Mouse (Mus musculus) neural tube, embryonic 14.5 days (tissue): ENCODE measurements around the gene Tspan9. TPM values are rescaled to one million over a fixed set of nuclear protein-coding genes. Genes with fewer than 3 reads are reported as not detected.
A peak's percentile ranks its signal among the peaks of the same experiment; 100 is the strongest.

Experiments used
- ATAC-seq: fragments of 200-750 bp; cut with Nextera tagmentation; 2 replicates; pipeline ENCODE4 v1.8.0; 2017; ENCODE audit warnings: low read depth, mild to moderate bottlenecking, moderate TSS enrichment, moderate library complexity
- H3K27ac ChIP-seq: fragments of 300-500 bp; sonication (generic); 2 replicates; pipeline ENCODE4 v1.5.1; 2014; ENCODE audit warnings: low read depth, mild to moderate bottlenecking, control low read depth, low read length, moderate library complexity, mixed read lengths
- H3K27me3 ChIP-seq: fragments of 300-500 bp; sonication (generic); 2 replicates; pipeline ENCODE4 v1.6.1; 2014; ENCODE audit warnings: low read length; ENCODE audit not compliant: control insufficient read depth, insufficient read depth
- H3K36me3 ChIP-seq: fragments of 300-500 bp; sonication (generic); 2 replicates; pipeline ENCODE4 v1.6.1; 2014; ENCODE audit warnings: low read length, mixed read lengths; ENCODE audit not compliant: control insufficient read depth, insufficient read depth
- H3K4me1 ChIP-seq: fragments of 300-500 bp; sonication (generic); 2 replicates; pipeline ENCODE4 v1.6.1; 2014; ENCODE audit warnings: low read length; ENCODE audit not compliant: control insufficient read depth, insufficient read depth
- H3K4me2 ChIP-seq: fragments of 300-500 bp; sonication (generic); 2 replicates; pipeline ENCODE4 v1.6.1; 2014; ENCODE audit warnings: mild to moderate bottlenecking, low read depth, low read length, control low read depth
- H3K4me3 ChIP-seq: fragments of 300-500 bp; sonication (generic); 2 replicates; pipeline ENCODE4 v1.5.1; 2014; ENCODE audit warnings: low read depth, low read length, control low read depth, mixed read lengths
- H3K9ac ChIP-seq: fragments of 300-500 bp; sonication (generic); replicated peaks from 2 replicates; pipeline ENCODE4 v1.6.1; 2014; ENCODE audit warnings: low read depth, mild to moderate bottlenecking, control low read depth, low read length, mixed read lengths
- H3K9me3 ChIP-seq: fragments of 300-500 bp; sonication (generic); 2 replicates; pipeline ENCODE4 v1.6.1; 2016; ENCODE audit warnings: low read length; ENCODE audit not compliant: control insufficient read depth
- WGBS: fragments of 180-500 bp; shearing (Covaris S2); extraction: QIAGEN DNeasy Blood & Tissue Kit; methylation state at CpG from one replicate; pipeline ENCODE4 v1.1.7; 2014; 5-methylcytosine and 5-hydroxymethylcytosine counted together
- polyA plus RNA-seq: library from polyadenylated mRNA; unstranded; fragments of >200 nt; fragmentation: Nextera tagmentation; extraction: Ambion mirVana; gene quantifications from 2 replicates; pipeline ENCODE4 v1.2.1, GENCODE M21; 2014

Tspan9 gene
- polyA plus RNA-seq, 1 experiment from 2014 or later: 32.1 TPM

GRCm38 (mm10) chr6:128076104-128077020 lies 67.0 kb downstream of the Tspan9 start:
- no peak overlapping the region for H3K4me3 ChIP-seq
- no peaks in the 10 kb centered on the region for H3K9me3 ChIP-seq
- H3K4me1 ChIP-seq: peaks cover 9% of the 10 kb centered on the region; the same call in 1 of the 2 replicates
- no peak for ATAC-seq
- no peaks in the 10 kb centered on the region for H3K36me3 ChIP-seq
- 83% methylated on average over 21 of the region's 21 CpGs for WGBS
- H3K27ac ChIP-seq: no peak overlapping the region
- H3K27me3 ChIP-seq: no peaks in the 10 kb centered on the region
- no peak overlapping the region for H3K4me2 ChIP-seq
- no peak overlapping the region for H3K9ac ChIP-seq

- peaks cover 10% of the 10 kb centered on the region; the same call in 1 of the 2 replicates for H3K4me1 ChIP-seq
- no peak overlapping the region for H3K4me3 ChIP-seq
- WGBS: 74% methylated on average over 5 of the region's 5 CpGs
- no peak overlapping the region for H3K9ac ChIP-seq
- no peaks in the 10 kb centered on the region for H3K9me3 ChIP-seq
- ATAC-seq: no peak
- H3K27me3 ChIP-seq: no peaks in the 10 kb centered on the region
- H3K4me2 ChIP-seq: no peak overlapping the region
- no peaks in the 10 kb centered on the region for H3K36me3 ChIP-seq
- H3K27ac ChIP-seq: no peak overlapping the region
Observed at GRCm38 (mm10) chr6:128075453-128076003, 67.9 kb downstream of the Tspan9 start.

- H3K27ac ChIP-seq: no peak overlapping the region
- 81% methylated on average over 12 of the region's 12 CpGs for WGBS
- H3K9me3 ChIP-seq: no peaks in the 10 kb centered on the region
- no peaks in the 10 kb centered on the region for H3K27me3 ChIP-seq
- H3K4me2 ChIP-seq: no peak overlapping the region
- H3K9ac ChIP-seq: no peak overlapping the region
- no peak overlapping the region for H3K4me3 ChIP-seq
- no peak for ATAC-seq
- peaks cover 7% of the 10 kb centered on the region; the same call in 1 of the 2 replicates for H3K4me1 ChIP-seq
- H3K36me3 ChIP-seq: no peaks in the 10 kb centered on the region
Observed at GRCm38 (mm10) chr6:128070921-128071558, 72.4 kb downstream of the Tspan9 start.

GRCm38 (mm10) chr6:128070072-128070872 lies 73.1 kb downstream of the Tspan9 start:
- Histone ChIP-seq H3K27ac (no peak overlapping the region), H3K9ac (0 out of 2 replicates have a peak overlapping the region, but pooled peaks have one; percentile 25), H3K4me1 (0 out of 2 replicates have a peak, but pooled peaks cover 6% of the 10 kb centered on the region), H3K27me3 (no peaks in the 10 kb centered on the region), H3K9me3 (no peaks in the 10 kb centered on the region), H3K36me3 (no peaks in the 10 kb centered on the region), H3K4me3 (no peak overlapping the region), H3K4me2 (no peak overlapping the region)
- no peak for ATAC-seq
- 78% methylated on average over 19 of the region's 19 CpGs for WGBS

GRCm38 (mm10) chr6:128068144-128068543 lies 75.2 kb downstream of the Tspan9 start:
- no peak overlapping the region for H3K4me3 ChIP-seq
- no peaks in the 10 kb centered on the region for H3K27me3 ChIP-seq
- H3K9me3 ChIP-seq: no peaks in the 10 kb centered on the region
- 82% methylated on average over 8 of the region's 8 CpGs for WGBS
- H3K4me1 ChIP-seq: 0 out of 2 replicates have a peak, but pooled peaks cover 6% of the 10 kb centered on the region
- no peak overlapping the region for H3K27ac ChIP-seq
- no peak overlapping the region for H3K9ac ChIP-seq
- H3K4me2 ChIP-seq: no peak overlapping the region
- ATAC-seq: no peak
- H3K36me3 ChIP-seq: no peaks in the 10 kb centered on the region

GRCm38 (mm10) chr6:128065982-128066381 lies 77.4 kb downstream of the Tspan9 start:
- Histone ChIP-seq H3K36me3 (no peaks in the 10 kb centered on the region), H3K4me2 (no peak overlapping the region), H3K9ac (no peak overlapping the region; the same call in 1 of the 2 replicates), H3K4me3 (no peak overlapping the region), H3K4me1 (0 out of 2 replicates have a peak, but pooled peaks cover 6% of the 10 kb centered on the region), H3K27me3 (no peaks in the 10 kb centered on the region), H3K27ac (no peak overlapping the region), H3K9me3 (no peaks in the 10 kb centered on the region)
- WGBS: 41% methylated on average over 7 of the region's 7 CpGs
- ATAC-seq: no peak

- WGBS: 96% methylated on average over 1 of the region's 1 CpGs
- ATAC-seq: no peak
- no peaks in the 10 kb centered on the region for H3K36me3 ChIP-seq
- H3K27me3 ChIP-seq: no peaks in the 10 kb centered on the region
- no peak overlapping the region for H3K4me2 ChIP-seq
- H3K4me3 ChIP-seq: no peak overlapping the region
- H3K4me1 ChIP-seq: peaks cover 6% of the 10 kb centered on the region; the same call in 1 of the 2 replicates
- H3K9me3 ChIP-seq: no peaks in the 10 kb centered on the region
- H3K27ac ChIP-seq: no peak overlapping the region
- no peak overlapping the region for H3K9ac ChIP-seq
Observed at GRCm38 (mm10) chr6:128063501-128063900, 79.9 kb downstream of the Tspan9 start.

GRCm38 (mm10) chr6:128062784-128063183 lies 80.6 kb downstream of the Tspan9 start:
- Histone ChIP-seq H3K27me3 (no peaks in the 10 kb centered on the region), H3K27ac (no peak overlapping the region), H3K4me2 (no peak overlapping the region), H3K4me1 (peaks cover 13% of the 10 kb centered on the region; the same call in 1 of the 2 replicates), H3K36me3 (no peaks in the 10 kb centered on the region), H3K4me3 (no peak overlapping the region), H3K9ac (no peak overlapping the region), H3K9me3 (no peaks in the 10 kb centered on the region)
- no peak for ATAC-seq
- WGBS: 89% methylated on average over 6 of the region's 6 CpGs
